Mouse (Mus musculus) cortical plate, adult 2 months (tissue): ENCODE data around the gene Olfr61. TPM values are rescaled to one million over a fixed set of nuclear protein-coding genes. Genes with fewer than 3 reads are reported as not detected.
"Not testable (repeated sequence)": the region's sequence is repeated elsewhere in the genome, so short reads cannot be mapped to it uniquely, and the experiment has no call there.

Source experiments
- H3K27ac ChIP-seq: fragments of 200-500 bp; 2 replicates; pipeline ENCODE4 v1.5.1; 2012; ENCODE audit warnings: low read length, control low read depth, inconsistent platforms; ENCODE audit not compliant: insufficient read depth
- H3K4me1 ChIP-seq: fragments of 200-500 bp; 2 replicates; pipeline ENCODE4 v1.6.1; 2011; ENCODE audit warnings: low read length; ENCODE audit not compliant: control insufficient read depth, insufficient read depth
- H3K4me3 ChIP-seq: fragments of 200-500 bp; 2 replicates; pipeline ENCODE4 v1.5.1; 2011; ENCODE audit warnings: mild to moderate bottlenecking, low read length, control low read depth; ENCODE audit not compliant: insufficient read depth
- CTCF ChIP-seq: fragments of 200-500 bp; IDR thresholded peaks from 2 replicates; pipeline ENCODE4 v1.5.1; 2011; ENCODE audit warnings: mild to moderate bottlenecking, control low read depth, low read length; ENCODE audit not compliant: insufficient read depth; ENCODE audit errors: extremely low read depth
- POLR2A ChIP-seq: fragments of 200-500 bp; IDR thresholded peaks from 2 replicates; pipeline ENCODE4 v1.6.1; 2011; ENCODE audit warnings: mild to moderate bottlenecking, low read length, control low read depth; ENCODE audit not compliant: insufficient read depth; ENCODE audit errors: extremely low read depth
- polyA plus RNA-seq: library from polyadenylated mRNA; depleted of rRNA; stranded (reverse); fragments of >200 nt; gene quantifications from 2 replicates; pipeline ENCODE4 v1.2.3, GENCODE M21; 2012; rRNA removed

Olfr61 gene
- polyA plus RNA-seq: not detected in 2 replicates

GRCm38 (mm10) chr7:140628670-140629069 lies at the start of gene Olfr61:
TSS of gene Olfr61 (plus strand) at chr7:140628970.
- H3K27ac ChIP-seq, H3K4me1 ChIP-seq, H3K4me3 ChIP-seq: not testable (repeated sequence)

- not testable (repeated sequence) for H3K4me1 ChIP-seq, H3K27ac ChIP-seq, H3K4me3 ChIP-seq
These were observed 27.8 kb upstream of the Olfr61 start, which contains the start of gene Olfr46 for GRCm38 (mm10) chr7:140600969-140601368. TSS of gene Olfr46 (plus strand) at chr7:140601269.

- Histone ChIP-seq H3K27ac (no peak overlapping the region), H3K4me1 (no peaks in the 10 kb centered on the region), H3K4me3 (no peak overlapping the region)
- TF ChIP-seq POLR2A: no peak
- TF ChIP-seq CTCF: no peak
These were observed 1.8 kb downstream of the Olfr61 start for GRCm38 (mm10) chr7:140630559-140630958.

GRCm38 (mm10) chr7:140646152-140646551 lies 17.4 kb downstream of the Olfr61 start, which contains the start of gene Olfr53:
TSS of gene Olfr53 (plus strand) at chr7:140646452.
- H3K4me3 ChIP-seq: no peak within 1 kb of the TSS
- H3K4me1 ChIP-seq: no peaks in the 10 kb centered on the region
- TF ChIP-seq POLR2A (no peak), CTCF (no peak)
- no peak within 1 kb of the TSS for H3K27ac ChIP-seq

GRCm38 (mm10) chr7:140659630-140660029 lies 30.9 kb downstream of the Olfr61 start, which contains the start of gene Olfr539:
TSS of gene Olfr539 (plus strand) at chr7:140659930.
- no peak within 1 kb of the TSS for H3K27ac ChIP-seq
- no peaks in the 10 kb centered on the region for H3K4me1 ChIP-seq
- H3K4me3 ChIP-seq: no peak within 1 kb of the TSS
- TF ChIP-seq CTCF (no peak), POLR2A (no peak)

GRCm38 (mm10) chr7:140670693-140671092 lies 41.9 kb downstream of the Olfr61 start:
- H3K4me1 ChIP-seq, H3K27ac ChIP-seq, H3K4me3 ChIP-seq: not testable (repeated sequence)

GRCm38 (mm10) chr7:140675863-140676262 lies 47.1 kb downstream of the Olfr61 start:
- H3K4me1 ChIP-seq: no peaks in the 10 kb centered on the region
- TF ChIP-seq POLR2A: no peak
- no peak for TF ChIP-seq CTCF
- peak overlapping the region; percentile 44 for H3K4me3 ChIP-seq
- no peak overlapping the region for H3K27ac ChIP-seq

- not testable (repeated sequence) for H3K27ac ChIP-seq, H3K4me1 ChIP-seq
These were observed 50.8 kb downstream of the Olfr61 start for GRCm38 (mm10) chr7:140679591-140679990.

GRCm38 (mm10) chr7:140681651-140682050 lies 52.9 kb downstream of the Olfr61 start, which contains the start of gene Olfr45:
TSS of gene Olfr45 (plus strand) at chr7:140681951.
- Histone ChIP-seq H3K4me1 (no peaks in the 10 kb centered on the region), H3K27ac (no peak within 1 kb of the TSS), H3K4me3 (no peak within 1 kb of the TSS)
- TF ChIP-seq CTCF (no peak), POLR2A (no peak)

More at GRCm38 (mm10) chr7:140679591-140679990, 50.8 kb downstream of the Olfr61 start:
- H3K4me3 ChIP-seq: not testable (repeated sequence)

Other genes with a start within 250 kb of the Olfr61 start
- not detected in 2 replicates for gene Olfr531, start 226.1 kb upstream of the Olfr61 start, polyA plus RNA-seq
- not detected in 2 replicates for gene Olfr532, start 207.3 kb upstream of the Olfr61 start, polyA plus RNA-seq
- not detected in 2 replicates for gene Olfr533, start 165.6 kb upstream of the Olfr61 start, polyA plus RNA-seq
- gene Olfr535, start 144.8 kb upstream of the Olfr61 start, polyA plus RNA-seq: not detected in 2 replicates
- not detected in 2 replicates for gene Olfr536, start 121.6 kb upstream of the Olfr61 start, polyA plus RNA-seq
- not detected in 2 replicates for gene Olfr538, start 61.1 kb upstream of the Olfr61 start, polyA plus RNA-seq
- gene Olfr46, start 27.7 kb upstream of the Olfr61 start, polyA plus RNA-seq: 0.02 and 0.08 TPM in 2 replicates
- not detected in 2 replicates for gene Olfr53, start 17.5 kb downstream of the Olfr61 start, polyA plus RNA-seq
- gene Olfr539, start 31.0 kb downstream of the Olfr61 start, polyA plus RNA-seq: 0.04 and 0.11 TPM in 2 replicates
- gene Olfr45, start 53.0 kb downstream of the Olfr61 start, polyA plus RNA-seq: not detected in 2 replicates
- not detected in 2 replicates for gene Olfr541, start 68.3 kb downstream of the Olfr61 start, polyA plus RNA-seq
- 0.15 and 0.23 TPM in 2 replicates for gene Cyp2e1, start 134.8 kb downstream of the Olfr61 start, polyA plus RNA-seq
- gene Syce1, start 158.9 kb downstream of the Olfr61 start, polyA plus RNA-seq: 0.74 and 1.0 TPM in 2 replicates
- 17.5 and 21.4 TPM in 2 replicates for gene Zfp941, start 193.2 kb downstream of the Olfr61 start, polyA plus RNA-seq
- gene Urah, start 206.0 kb downstream of the Olfr61 start, polyA plus RNA-seq: 3.4 and 4.1 TPM in 2 replicates
- not detected in 2 replicates for gene Scgb1c1, start 216.6 kb downstream of the Olfr61 start, polyA plus RNA-seq
- 0.32 and 0.46 TPM in 2 replicates for gene Odf3, start 218.8 kb downstream of the Olfr61 start, polyA plus RNA-seq
- 0.19 and 0.46 TPM in 2 replicates for gene Gm45785, start 227.4 kb downstream of the Olfr61 start, polyA plus RNA-seq
- gene Ric8a, start 228.0 kb downstream of the Olfr61 start, polyA plus RNA-seq: 79.5 and 89.3 TPM in 2 replicates
- gene Bet1l, start 228.6 kb downstream of the Olfr61 start, polyA plus RNA-seq: 34.3 and 38.3 TPM in 2 replicates